Mouse (Mus musculus): ENCODE measurements around the gene Fap.

DNA sequence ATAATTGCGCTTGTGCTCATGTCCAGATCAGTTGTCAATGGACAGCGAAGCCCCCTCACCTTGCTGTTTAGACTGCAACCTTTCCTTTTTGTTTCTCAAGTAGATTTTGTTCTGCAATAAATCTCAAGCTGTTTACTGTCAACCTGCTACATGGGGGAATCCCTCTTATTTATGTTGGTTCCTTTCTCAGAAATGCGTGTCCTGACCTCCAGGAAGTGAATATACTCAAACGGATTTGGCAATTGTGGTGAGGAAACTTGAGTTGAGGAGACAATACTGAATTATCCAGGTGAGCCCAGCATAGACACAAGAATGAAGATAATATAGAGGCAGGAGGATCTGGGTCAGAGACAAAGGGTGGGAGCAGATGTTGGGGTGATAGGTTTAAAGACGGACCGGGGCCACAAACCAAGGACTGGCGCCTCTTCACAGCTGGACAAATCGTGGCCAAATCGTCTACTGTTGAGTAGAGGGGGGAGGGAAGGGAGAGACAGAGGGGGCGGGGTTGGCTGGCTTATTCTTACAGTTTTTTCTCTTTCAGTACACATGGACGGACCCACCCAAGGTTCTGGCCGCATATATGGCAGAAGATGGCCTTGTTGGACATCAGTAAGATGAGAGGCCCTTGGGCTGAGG lies 112.9 kb downstream of the Fap start:
- TF ChIP-seq TAL1 (IDR thresholded peaks at IDR 0.05; ENCODE audit: low read length) (no peak), GATA1 (IDR thresholded peaks at IDR 0.05; ENCODE audit: low read length) (no peak)

All from erythroblast, embryonic 14.5 days (primary cell).